Mouse (Mus musculus) liver, postnatal 0 days (tissue): ENCODE measurements at regions not wholly inside any gene's neighbourhood (a gene's known extent, or its start where the extent isn't known, plus 50 kb on each side); places are given as distances from the start of the nearest gene placed in this dataset.

Experiments used
- ATAC-seq: fragments of 200-750 bp; cut with Nextera tagmentation; 2 replicates; pipeline ENCODE4 v1.8.0; 2017; ENCODE audit warnings: mild to moderate bottlenecking, moderate library complexity
- DNase-seq: peaks from one replicate; pipeline ENCODE4 v3.0.0-alpha.2; 2016
- H3K27ac ChIP-seq: fragments of 300-500 bp; sonication (generic); 2 replicates; pipeline ENCODE4 v1.5.1; 2014; ENCODE audit warnings: antibody characterized with exemption, moderate library complexity, mild to moderate bottlenecking, low read depth
- H3K27me3 ChIP-seq: fragments of 300-500 bp; sonication (generic); 2 replicates; pipeline ENCODE4 v1.6.1; 2014; ENCODE audit warnings: low read length, control low read depth, mixed read lengths; ENCODE audit not compliant: insufficient read depth
- H3K36me3 ChIP-seq: fragments of 300-500 bp; sonication (generic); replicated peaks from 2 replicates; pipeline ENCODE4 v1.6.1; 2014; ENCODE audit warnings: mild to moderate bottlenecking, control low read depth, low read length, moderate library complexity, mixed read lengths; ENCODE audit not compliant: insufficient read depth
- H3K4me1 ChIP-seq: fragments of 300-500 bp; sonication (generic); 2 replicates; pipeline ENCODE4 v1.6.1; 2014; ENCODE audit warnings: antibody characterized with exemption, mild to moderate bottlenecking, control low read depth; ENCODE audit not compliant: insufficient read depth
- H3K4me2 ChIP-seq: fragments of 300-500 bp; sonication (generic); 2 replicates; pipeline ENCODE4 v1.6.1; 2014; ENCODE audit warnings: low read depth, mild to moderate bottlenecking, low read length, moderate library complexity, mixed read lengths
- H3K4me3 ChIP-seq: fragments of 300-500 bp; sonication (generic); 2 replicates; pipeline ENCODE4 v1.5.1; 2014; ENCODE audit warnings: low read depth, low read length
- H3K9ac ChIP-seq: fragments of 300-500 bp; sonication (generic); replicated peaks from 2 replicates; pipeline ENCODE4 v1.6.1; 2014; ENCODE audit warnings: mild to moderate bottlenecking, moderate library complexity
- H3K9me3 ChIP-seq: fragments of 300-500 bp; sonication (generic); 2 replicates; pipeline ENCODE4 v1.6.1; 2016; ENCODE audit warnings: mild to moderate bottlenecking, control low read depth, low read length, mixed read lengths
- CTCF ChIP-seq: sonication (generic); IDR thresholded peaks from 2 replicates; pipeline ENCODE4 v1.5.1; 2016; ENCODE audit warnings: antibody characterized with exemption, low read depth
- EP300 ChIP-seq: IDR thresholded peaks from 2 replicates; pipeline ENCODE4 v1.6.1; 2016; ENCODE audit warnings: antibody characterized with exemption, low read depth, mild to moderate bottlenecking
- WGBS: fragments of 180-500 bp; shearing (Covaris S2); extraction: QIAGEN DNeasy Blood & Tissue Kit; methylation state at CpG from one replicate; pipeline ENCODE4 v1.1.7; 2014; ENCODE audit not compliant: insufficient replicate concordance; 5-methylcytosine and 5-hydroxymethylcytosine counted together

DNA sequence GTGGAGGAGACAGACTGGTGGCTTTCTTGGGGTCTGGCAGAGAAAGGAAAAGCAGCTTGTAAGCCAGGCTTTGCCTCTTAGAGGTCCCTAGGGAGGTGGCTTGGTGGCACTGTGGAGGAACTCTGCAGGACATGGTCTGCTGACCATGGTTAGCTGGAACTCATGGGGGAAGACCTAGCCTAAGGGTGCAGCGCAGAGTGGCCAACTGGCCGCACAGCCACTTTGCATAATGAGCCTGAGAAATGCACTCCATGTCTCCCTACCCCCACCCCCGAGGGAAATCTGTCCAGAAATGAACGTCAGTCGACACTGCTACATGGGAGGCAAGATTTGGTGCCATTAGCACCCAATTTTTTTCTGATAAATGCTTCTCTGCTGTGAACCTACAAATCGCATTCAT lies 429.5 kb downstream of the Glrx3 start:
- H3K27ac ChIP-seq: no peak overlapping the region
- TF ChIP-seq CTCF: no peak
- no peak for TF ChIP-seq EP300
- no peaks in the 10 kb centered on the region for H3K27me3 ChIP-seq
- no peak overlapping the region for H3K4me3 ChIP-seq
- ATAC-seq: no peak
- DNase-seq: no peak
- H3K4me2 ChIP-seq: no peak overlapping the region
- no peaks in the 10 kb centered on the region for H3K9me3 ChIP-seq
- no peaks in the 10 kb centered on the region for H3K4me1 ChIP-seq
- no peaks in the 10 kb centered on the region for H3K36me3 ChIP-seq
- WGBS: 80% methylated on average over 6 of the region's 6 CpGs
- no peak overlapping the region for H3K9ac ChIP-seq

DNA sequence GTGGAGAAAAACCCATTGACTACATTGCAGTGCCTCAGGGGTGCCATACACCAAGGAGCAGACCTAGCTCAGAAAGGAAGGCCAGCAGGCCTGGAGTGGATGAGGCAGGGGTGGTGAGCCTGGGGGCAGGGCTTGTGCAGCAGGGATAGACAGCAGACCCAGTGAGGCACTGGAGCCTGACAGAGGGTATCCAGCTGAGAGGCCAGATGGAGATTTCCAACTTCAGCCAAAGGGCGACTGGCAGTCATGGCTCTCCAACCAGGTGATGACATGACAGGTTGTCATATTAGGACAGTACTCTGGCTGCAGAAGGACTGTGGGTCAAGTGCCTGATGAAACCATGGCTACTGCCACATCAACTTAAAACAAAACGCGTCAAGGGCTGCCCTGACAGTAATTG lies 431.1 kb downstream of the Glrx3 start:
- no peak overlapping the region for H3K4me3 ChIP-seq
- 73% methylated on average over 3 of the region's 3 CpGs for WGBS
- no peak overlapping the region for H3K9ac ChIP-seq
- H3K27ac ChIP-seq: no peak overlapping the region
- no peak overlapping the region for H3K4me2 ChIP-seq
- H3K27me3 ChIP-seq: no peaks in the 10 kb centered on the region
- H3K36me3 ChIP-seq: no peaks in the 10 kb centered on the region
- DNase-seq (no peak), ATAC-seq (no peak)
- no peaks in the 10 kb centered on the region for H3K4me1 ChIP-seq
- H3K9me3 ChIP-seq: no peaks in the 10 kb centered on the region
- TF ChIP-seq EP300 (no peak), CTCF (no peak)

DNA sequence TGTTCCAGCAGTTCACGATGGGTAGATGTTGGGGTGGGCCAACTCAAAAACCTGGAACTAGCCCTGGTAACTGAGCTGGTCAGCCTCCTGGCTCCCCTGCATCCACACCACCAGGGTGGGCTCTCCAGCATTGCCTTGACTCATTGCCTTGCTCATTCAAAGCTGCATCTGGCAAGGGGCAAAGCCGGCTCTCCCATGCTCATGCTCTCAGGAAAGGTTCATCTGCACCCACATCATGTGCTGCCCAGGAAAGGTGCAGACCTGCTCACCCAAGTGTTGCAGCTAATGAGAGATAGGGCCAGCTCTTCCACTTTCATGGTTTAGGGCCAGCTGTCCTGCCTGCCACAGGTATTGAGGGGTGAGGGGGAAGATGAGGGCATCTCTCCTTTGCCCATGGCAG lies 437.9 kb downstream of the Glrx3 start:
- no peak overlapping the region for H3K9ac ChIP-seq
- no peaks in the 10 kb centered on the region for H3K4me1 ChIP-seq
- H3K4me3 ChIP-seq: no peak overlapping the region
- TF ChIP-seq EP300 (no peak), CTCF (no peak)
- ATAC-seq (no peak), DNase-seq (no peak)
- H3K9me3 ChIP-seq: no peaks in the 10 kb centered on the region
- no peak overlapping the region for H3K27ac ChIP-seq
- WGBS: 65% methylated on average over 2 of the region's 2 CpGs
- H3K4me2 ChIP-seq: no peak overlapping the region
- no peaks in the 10 kb centered on the region for H3K36me3 ChIP-seq
- no peaks in the 10 kb centered on the region for H3K27me3 ChIP-seq

DNA sequence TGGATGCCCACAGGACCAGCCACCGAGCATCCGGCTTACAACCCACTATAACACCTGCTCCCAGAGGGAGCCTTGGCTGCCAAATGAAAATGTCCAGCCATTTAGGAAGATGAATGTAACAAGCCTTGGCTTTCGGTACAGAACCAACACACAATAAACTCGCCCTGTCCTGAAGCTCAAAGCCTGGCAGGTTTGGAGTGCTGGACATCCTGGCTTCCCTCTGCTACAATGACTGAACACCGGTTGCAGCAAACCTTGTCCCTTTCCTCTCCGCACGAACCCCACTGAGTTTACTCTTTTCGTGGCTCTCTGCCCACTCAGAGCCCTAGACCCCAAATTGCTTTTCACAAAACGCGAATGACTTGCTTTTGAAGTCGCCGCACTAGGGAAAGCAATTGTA lies 441.9 kb downstream of the Glrx3 start:
- Histone ChIP-seq H3K4me2 (no peak overlapping the region), H3K9ac (no peak overlapping the region), H3K27me3 (no peaks in the 10 kb centered on the region), H3K9me3 (no peaks in the 10 kb centered on the region), H3K4me1 (no peaks in the 10 kb centered on the region), H3K4me3 (no peak overlapping the region), H3K36me3 (no peaks in the 10 kb centered on the region), H3K27ac (no peak overlapping the region)
- DNase-seq (no peak), ATAC-seq (no peak)
- 78% methylated on average over 12 of the region's 12 CpGs for WGBS
- no peak for TF ChIP-seq CTCF
- TF ChIP-seq EP300: no peak

DNA sequence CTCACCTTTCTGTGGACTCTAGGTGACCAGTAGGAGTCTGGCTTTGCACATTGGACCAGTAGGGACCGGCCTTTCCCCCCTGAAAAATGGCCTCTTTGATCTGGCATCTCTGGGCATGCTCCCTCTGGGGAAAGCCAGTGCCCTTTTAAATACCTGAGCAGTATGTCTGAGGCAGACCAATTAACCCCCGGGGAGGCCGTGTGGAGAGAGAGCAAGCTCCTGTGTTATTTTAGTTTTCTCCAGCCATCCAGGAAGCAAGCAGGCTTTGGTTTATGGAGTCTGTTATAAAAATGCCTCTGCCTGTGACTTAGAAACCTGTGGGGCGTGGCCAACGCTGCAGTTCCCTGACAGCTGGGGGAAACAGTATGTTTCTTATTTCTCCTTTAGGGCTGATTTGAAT lies 445.5 kb downstream of the Glrx3 start:
- no peaks in the 10 kb centered on the region for H3K9me3 ChIP-seq
- no peak for DNase-seq
- TF ChIP-seq CTCF: no peak
- TF ChIP-seq EP300: no peak
- ATAC-seq: no peak
- H3K9ac ChIP-seq: no peak overlapping the region
- no peak overlapping the region for H3K27ac ChIP-seq
- H3K4me3 ChIP-seq: no peak overlapping the region
- WGBS: 30% methylated on average over 5 of the region's 5 CpGs
- H3K4me1 ChIP-seq: no peaks in the 10 kb centered on the region
- no peaks in the 10 kb centered on the region for H3K36me3 ChIP-seq
- H3K4me2 ChIP-seq: no peak overlapping the region
- no peaks in the 10 kb centered on the region for H3K27me3 ChIP-seq

DNA sequence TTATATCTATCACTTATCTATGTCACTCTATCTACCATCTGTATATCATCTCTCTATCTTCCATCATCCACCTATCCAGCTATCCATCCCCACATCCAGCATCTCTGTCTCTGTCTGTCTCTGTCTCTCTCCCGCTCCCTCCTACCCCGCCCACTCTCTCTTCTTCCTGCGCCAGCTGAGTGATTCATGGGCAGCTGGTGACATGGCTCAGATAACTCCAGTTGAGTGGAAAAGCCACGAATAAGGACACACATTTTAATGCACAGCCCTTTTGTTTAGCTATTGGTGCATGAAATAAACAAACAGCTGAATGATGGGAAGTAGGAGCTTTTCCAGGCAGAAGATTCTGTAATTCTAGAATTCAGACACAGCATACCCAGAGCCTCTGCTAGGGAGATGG lies 446.3 kb downstream of the Glrx3 start:
- no peaks in the 10 kb centered on the region for H3K4me1 ChIP-seq
- no peak overlapping the region for H3K27ac ChIP-seq
- no peak for DNase-seq
- ATAC-seq: no peak
- no peak overlapping the region for H3K4me3 ChIP-seq
- H3K9me3 ChIP-seq: no peaks in the 10 kb centered on the region
- no peaks in the 10 kb centered on the region for H3K36me3 ChIP-seq
- TF ChIP-seq CTCF: no peak
- no peak for TF ChIP-seq EP300
- no peak overlapping the region for H3K9ac ChIP-seq
- H3K4me2 ChIP-seq: no peak overlapping the region
- 69% methylated on average over 4 of the region's 4 CpGs for WGBS
- H3K27me3 ChIP-seq: no peaks in the 10 kb centered on the region

DNA sequence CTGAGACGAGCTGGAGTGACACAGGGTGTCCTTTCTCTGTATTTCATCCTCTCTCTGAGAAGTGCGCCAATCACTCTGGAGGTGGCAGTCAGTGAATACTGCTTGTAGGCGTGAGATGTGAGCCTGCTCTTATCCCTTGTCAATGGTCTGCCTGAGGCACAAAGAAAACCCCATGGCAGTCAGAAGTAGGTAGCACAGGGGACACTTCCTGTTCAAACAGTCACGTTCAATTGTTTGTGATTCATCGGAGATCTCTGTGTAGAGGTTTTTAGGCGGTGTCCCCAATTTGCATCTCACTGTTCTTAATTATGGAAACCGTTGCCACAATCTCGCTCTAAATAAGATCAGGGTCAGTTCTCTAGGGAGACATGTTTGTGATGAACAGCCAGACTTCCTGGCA lies 447.7 kb downstream of the Glrx3 start:
- Histone ChIP-seq H3K9me3 (no peaks in the 10 kb centered on the region), H3K9ac (no peak overlapping the region), H3K36me3 (no peaks in the 10 kb centered on the region), H3K4me1 (no peaks in the 10 kb centered on the region), H3K4me3 (no peak overlapping the region), H3K27me3 (no peaks in the 10 kb centered on the region), H3K4me2 (no peak overlapping the region), H3K27ac (no peak overlapping the region)
- TF ChIP-seq CTCF (no peak), EP300 (no peak)
- ATAC-seq: no peak
- DNase-seq: no peak
- WGBS: 61% methylated on average over 8 of the region's 8 CpGs
